Mouse (Mus musculus) liver, embryonic 15.5 days (tissue): ENCODE data around the gene Plce1. TPM values are rescaled to one million over a fixed set of nuclear protein-coding genes. Genes with fewer than 3 reads are reported as not detected.

Source experiments
- ATAC-seq: fragments of 200-750 bp; cut with Nextera tagmentation; 2 replicates; pipeline ENCODE4 v1.8.0; 2017; ENCODE audit warnings: moderate number of reproducible peaks, mild to moderate bottlenecking, moderate library complexity; ENCODE audit not compliant: insufficient read depth
- H3K27ac ChIP-seq: fragments of 300-500 bp; sonication (generic); replicated peaks from 2 replicates; pipeline ENCODE4 v1.5.1; 2015; ENCODE audit warnings: mild to moderate bottlenecking, inconsistent platforms
- H3K27me3 ChIP-seq: fragments of 300-500 bp; sonication (generic); 2 replicates; pipeline ENCODE4 v1.6.1; 2015; ENCODE audit warnings: mild to moderate bottlenecking, inconsistent platforms
- H3K36me3 ChIP-seq: fragments of 300-500 bp; sonication (generic); replicated peaks from 2 replicates; pipeline ENCODE4 v1.6.1; 2015; ENCODE audit warnings: moderate library complexity, mild to moderate bottlenecking, inconsistent platforms
- H3K4me1 ChIP-seq: fragments of 300-500 bp; sonication (generic); replicated peaks from 2 replicates; pipeline ENCODE4 v1.6.1; 2015; ENCODE audit warnings: inconsistent platforms
- H3K4me2 ChIP-seq: fragments of 300-500 bp; sonication (generic); 2 replicates; pipeline ENCODE4 v1.6.1; 2015; ENCODE audit warnings: moderate library complexity, mild to moderate bottlenecking, inconsistent platforms
- H3K4me3 ChIP-seq: fragments of 300-500 bp; sonication (generic); replicated peaks from 2 replicates; pipeline ENCODE4 v1.5.1; 2015; ENCODE audit warnings: mild to moderate bottlenecking, inconsistent platforms
- H3K9ac ChIP-seq: fragments of 300-500 bp; sonication (generic); 2 replicates; pipeline ENCODE4 v1.6.1; 2015; ENCODE audit warnings: moderate library complexity, mild to moderate bottlenecking, inconsistent platforms
- H3K9me3 ChIP-seq: fragments of 300-500 bp; sonication (generic); replicated peaks from 2 replicates; pipeline ENCODE4 v1.6.1; 2016; ENCODE audit warnings: inconsistent platforms
- WGBS: fragments of 180-500 bp; shearing (Covaris S2); methylation state at CpG from one replicate; pipeline ENCODE4 v1.1.7; 2015; ENCODE audit warnings: mixed read lengths; ENCODE audit not compliant: insufficient replicate concordance; 5-methylcytosine and 5-hydroxymethylcytosine counted together
- polyA plus RNA-seq: library from polyadenylated mRNA; unstranded; fragments of >200 nt; fragmentation: Nextera tagmentation; extraction: Ambion mirVana; gene quantifications from 2 replicates; pipeline ENCODE4 v1.2.1, GENCODE M21; 2015

The Plce1 gene
- polyA plus RNA-seq, 1 experiment from 2014 or later = 0.47 TPM

DNA sequence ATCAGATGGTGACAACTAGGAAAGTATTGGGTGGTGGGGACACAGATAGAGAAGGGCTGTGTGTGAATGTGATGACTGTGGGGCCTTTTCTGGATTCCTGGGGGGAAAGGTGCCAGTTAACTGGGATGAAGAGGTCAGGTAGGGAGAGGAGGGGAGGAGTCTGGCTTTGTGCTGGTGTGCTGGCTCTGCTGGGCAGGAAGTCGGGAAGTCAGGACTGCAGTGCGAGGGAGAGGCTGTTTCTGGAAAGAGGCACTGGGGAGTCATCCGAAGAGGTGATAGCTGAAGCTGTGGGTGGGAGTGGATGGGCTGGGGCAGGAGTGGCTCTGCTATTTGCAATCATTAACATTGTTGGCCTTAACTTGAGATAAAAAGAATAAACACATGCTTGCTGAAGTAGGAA is 23.7 kb downstream of the Plce1 start:
- H3K27ac ChIP-seq = no peak overlapping the region
- no peaks in the 10 kb centered on the region for H3K9me3 ChIP-seq
- H3K36me3 ChIP-seq = no peaks in the 10 kb centered on the region
- ATAC-seq = no peak
- WGBS = 19% methylated on average over 3 of the region's 3 CpGs
- no peak overlapping the region for H3K9ac ChIP-seq
- no peak overlapping the region for H3K4me3 ChIP-seq
- H3K4me2 ChIP-seq = no peak overlapping the region
- no peaks in the 10 kb centered on the region for H3K4me1 ChIP-seq
- H3K27me3 ChIP-seq = no peaks in the 10 kb centered on the region

DNA sequence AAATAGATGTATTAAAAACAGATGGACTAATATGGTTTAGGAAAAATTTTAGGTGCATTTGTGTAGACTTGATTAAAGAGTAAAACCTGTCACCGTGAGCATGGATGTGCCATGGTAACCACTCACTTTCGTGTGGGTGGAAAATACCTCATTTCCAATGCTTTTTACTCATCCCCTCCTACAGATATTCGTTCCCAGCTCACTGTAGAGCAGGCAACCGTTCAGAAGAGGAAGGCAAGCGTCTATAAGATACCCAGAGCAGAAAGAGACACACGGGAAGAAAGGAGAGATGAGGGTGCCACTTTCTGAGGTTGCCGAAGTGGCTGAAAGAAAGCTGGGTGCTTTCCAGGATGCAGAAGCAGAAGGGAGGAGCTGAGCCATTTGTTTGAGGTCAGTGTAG is 25.2 kb downstream of the Plce1 start:
- Histone ChIP-seq H3K27ac (no peak overlapping the region), H3K4me2 (no peak overlapping the region), H3K36me3 (no peaks in the 10 kb centered on the region), H3K27me3 (no peaks in the 10 kb centered on the region), H3K4me3 (no peak overlapping the region), H3K9ac (no peak overlapping the region), H3K4me1 (no peaks in the 10 kb centered on the region), H3K9me3 (no peaks in the 10 kb centered on the region)
- WGBS = 58% methylated on average over 7 of the region's 7 CpGs
- no peak for ATAC-seq

- Histone ChIP-seq H3K4me1 (no peaks in the 10 kb centered on the region), H3K9me3 (no peaks in the 10 kb centered on the region), H3K36me3 (no peaks in the 10 kb centered on the region), H3K9ac (no peak overlapping the region), H3K27me3 (no peaks in the 10 kb centered on the region), H3K4me2 (no peak overlapping the region), H3K4me3 (no peak overlapping the region), H3K27ac (no peak overlapping the region)
- no peak for ATAC-seq
- 75% methylated on average over 12 of the region's 12 CpGs for WGBS
Measured at GRCm38 (mm10) chr19:38507251-38507965, 26.5 kb downstream of the Plce1 start.

DNA sequence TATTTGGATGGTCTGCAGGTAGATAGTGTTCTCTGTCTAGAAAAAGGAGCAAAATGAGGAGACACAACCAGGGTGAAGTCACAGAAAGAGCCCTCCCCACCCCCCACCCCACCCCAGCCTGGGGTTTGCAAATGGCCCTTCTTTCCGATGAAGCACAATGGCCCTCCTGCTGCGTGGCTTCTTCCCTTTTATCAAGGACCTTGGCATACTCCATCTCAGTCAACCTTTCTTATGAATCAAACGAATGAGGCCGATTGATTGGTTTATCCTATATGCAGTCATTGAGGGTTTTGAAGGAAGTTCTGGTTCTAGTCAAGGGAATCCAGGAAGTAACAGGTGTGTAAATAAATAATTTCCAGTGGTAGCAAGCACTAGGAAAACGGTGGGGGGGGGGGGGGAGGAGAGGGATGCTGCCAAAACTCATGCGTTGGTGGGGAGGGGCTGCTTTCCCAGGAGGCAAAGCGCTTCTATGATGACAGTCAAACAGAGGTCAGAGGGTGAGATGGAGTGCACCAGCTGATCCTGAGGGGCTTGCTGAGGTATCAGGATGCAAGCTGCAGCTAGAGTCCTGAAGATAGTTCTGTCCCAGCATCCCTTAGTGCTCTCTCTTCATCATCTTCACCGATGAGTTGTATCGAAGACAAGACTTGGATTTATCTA is 27.2 kb downstream of the Plce1 start:
- H3K27me3 ChIP-seq = no peaks in the 10 kb centered on the region
- ATAC-seq = no peak
- 61% methylated on average over 9 of the region's 9 CpGs for WGBS
- no peak overlapping the region for H3K4me2 ChIP-seq
- H3K9ac ChIP-seq = no peak overlapping the region
- no peaks in the 10 kb centered on the region for H3K9me3 ChIP-seq
- no peaks in the 10 kb centered on the region for H3K4me1 ChIP-seq
- H3K4me3 ChIP-seq = no peak overlapping the region
- H3K36me3 ChIP-seq = no peaks in the 10 kb centered on the region
- H3K27ac ChIP-seq = no peak overlapping the region

- Histone ChIP-seq H3K9me3 (no peaks in the 10 kb centered on the region), H3K4me2 (no peak overlapping the region), H3K27ac (no peak overlapping the region), H3K27me3 (no peaks in the 10 kb centered on the region), H3K4me1 (no peaks in the 10 kb centered on the region), H3K9ac (no peak overlapping the region), H3K4me3 (no peak overlapping the region), H3K36me3 (no peaks in the 10 kb centered on the region)
- ATAC-seq = 0 out of 2 replicates have a peak, but pooled peaks have one; percentile 31
- WGBS = 56% methylated on average over 5 of the region's 5 CpGs
Measured at GRCm38 (mm10) chr19:38514417-38515184, 33.7 kb downstream of the Plce1 start.

- H3K9me3 ChIP-seq = no peaks in the 10 kb centered on the region
- H3K27me3 ChIP-seq = no peaks in the 10 kb centered on the region
- no peaks in the 10 kb centered on the region for H3K36me3 ChIP-seq
- ATAC-seq = no peak
- no peak overlapping the region for H3K27ac ChIP-seq
- H3K4me1 ChIP-seq = no peaks in the 10 kb centered on the region
- WGBS = 31% methylated on average over 3 of the region's 3 CpGs
- no peak overlapping the region for H3K9ac ChIP-seq
- H3K4me2 ChIP-seq = no peak overlapping the region
- no peak overlapping the region for H3K4me3 ChIP-seq
Measured at GRCm38 (mm10) chr19:38526855-38527254, 45.9 kb downstream of the Plce1 start.

DNA sequence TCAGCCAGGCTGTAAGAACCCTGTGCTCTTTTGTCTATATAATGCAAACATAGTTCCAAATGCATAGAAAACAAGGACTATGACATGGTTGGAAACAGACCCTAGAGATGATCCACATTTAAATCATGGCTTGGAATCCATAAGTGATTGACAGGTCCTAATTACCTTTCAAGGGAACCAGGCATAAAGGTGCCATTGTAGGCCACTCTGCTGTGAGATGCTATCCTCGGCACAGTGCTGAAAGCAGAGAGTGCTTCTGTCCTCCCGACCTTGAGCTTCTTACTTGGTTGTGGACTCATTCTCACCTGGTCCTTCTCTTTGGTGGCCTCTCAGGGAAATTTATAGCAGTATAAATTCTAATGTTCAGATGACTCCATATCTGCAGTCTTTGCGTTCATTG is 46.6 kb downstream of the Plce1 start:
- no peak overlapping the region for H3K4me2 ChIP-seq
- no peaks in the 10 kb centered on the region for H3K36me3 ChIP-seq
- no peak overlapping the region for H3K27ac ChIP-seq
- H3K9ac ChIP-seq = no peak overlapping the region
- 61% methylated on average over 3 of the region's 3 CpGs for WGBS
- no peaks in the 10 kb centered on the region for H3K9me3 ChIP-seq
- no peaks in the 10 kb centered on the region for H3K4me1 ChIP-seq
- no peak for ATAC-seq
- no peaks in the 10 kb centered on the region for H3K27me3 ChIP-seq
- no peak overlapping the region for H3K4me3 ChIP-seq

GRCm38 (mm10) chr19:38533230-38533629 is 52.3 kb downstream of the Plce1 start:
- ATAC-seq = no peak
- no peaks in the 10 kb centered on the region for H3K9me3 ChIP-seq
- no peaks in the 10 kb centered on the region for H3K4me1 ChIP-seq
- H3K9ac ChIP-seq = no peak overlapping the region
- 59% methylated on average over 5 of the region's 5 CpGs for WGBS
- H3K27me3 ChIP-seq = no peaks in the 10 kb centered on the region
- H3K36me3 ChIP-seq = no peaks in the 10 kb centered on the region
- no peak overlapping the region for H3K4me2 ChIP-seq
- H3K27ac ChIP-seq = no peak overlapping the region
- no peak overlapping the region for H3K4me3 ChIP-seq

DNA sequence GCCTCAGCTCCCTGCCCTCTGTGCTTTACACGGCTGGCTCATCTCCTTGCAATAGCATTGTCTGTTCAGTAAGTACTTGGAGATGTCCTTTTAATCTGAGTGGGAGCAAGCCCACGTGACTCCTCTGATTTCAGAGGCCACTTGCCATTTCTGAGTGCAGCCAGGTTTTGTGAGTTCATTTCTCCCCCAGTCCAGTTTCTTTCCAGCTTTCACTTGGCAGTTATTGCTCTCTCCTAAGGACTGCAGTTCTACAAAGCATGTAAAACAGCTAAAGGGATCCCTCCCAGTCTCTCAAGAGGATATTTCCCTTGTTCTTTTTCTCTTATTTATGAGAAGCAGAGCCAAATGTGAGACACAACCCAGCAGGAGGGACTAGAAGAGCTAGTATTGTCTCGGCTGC is 58.4 kb downstream of the Plce1 start:
- Histone ChIP-seq H3K4me3 (no peak overlapping the region), H3K4me1 (no peaks in the 10 kb centered on the region), H3K27me3 (no peaks in the 10 kb centered on the region), H3K27ac (no peak overlapping the region), H3K4me2 (no peak overlapping the region), H3K9me3 (no peaks in the 10 kb centered on the region), H3K9ac (no peak overlapping the region), H3K36me3 (no peaks in the 10 kb centered on the region)
- WGBS = 44% methylated on average over 3 of the region's 3 CpGs
- ATAC-seq = no peak

DNA sequence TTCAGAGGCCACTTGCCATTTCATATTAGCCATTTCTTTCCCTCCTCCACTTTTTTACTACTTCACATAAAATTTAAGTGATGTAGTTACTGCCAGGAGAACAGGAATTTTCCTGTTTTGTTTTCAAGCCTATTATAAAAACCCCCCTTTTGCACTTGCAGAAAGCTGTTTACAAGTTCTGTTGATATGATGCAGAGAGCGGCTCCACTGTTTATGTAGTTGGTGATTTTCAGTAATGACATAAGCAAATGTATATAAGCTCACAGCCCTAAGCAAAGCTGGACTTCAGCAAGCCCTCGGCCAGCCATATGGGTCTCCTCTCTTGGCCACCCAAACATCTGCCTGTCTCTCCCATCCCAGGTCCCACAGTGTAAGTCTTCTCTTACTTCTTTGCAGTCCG is 59.6 kb downstream of the Plce1 start:
- H3K9ac ChIP-seq = no peak overlapping the region
- H3K36me3 ChIP-seq = no peaks in the 10 kb centered on the region
- no peak for ATAC-seq
- H3K27ac ChIP-seq = no peak overlapping the region
- no peak overlapping the region for H3K4me2 ChIP-seq
- no peaks in the 10 kb centered on the region for H3K27me3 ChIP-seq
- H3K4me1 ChIP-seq = no peaks in the 10 kb centered on the region
- H3K4me3 ChIP-seq = no peak overlapping the region
- H3K9me3 ChIP-seq = no peaks in the 10 kb centered on the region
- WGBS = 57% methylated on average over 3 of the region's 3 CpGs

GRCm38 (mm10) chr19:38549487-38550058 is 68.7 kb downstream of the Plce1 start:
- H3K36me3 ChIP-seq = no peaks in the 10 kb centered on the region
- no peak overlapping the region for H3K9ac ChIP-seq
- H3K4me3 ChIP-seq = no peak overlapping the region
- no peaks in the 10 kb centered on the region for H3K9me3 ChIP-seq
- H3K4me1 ChIP-seq = no peaks in the 10 kb centered on the region
- no peak overlapping the region for H3K4me2 ChIP-seq
- ATAC-seq = no peak
- no peak overlapping the region for H3K27ac ChIP-seq
- no peaks in the 10 kb centered on the region for H3K27me3 ChIP-seq
- 69% methylated on average over 8 of the region's 8 CpGs for WGBS
